Mouse (Mus musculus): ENCODE measurements around the gene Adgrg3.

The Adgrg3 gene

DNA sequence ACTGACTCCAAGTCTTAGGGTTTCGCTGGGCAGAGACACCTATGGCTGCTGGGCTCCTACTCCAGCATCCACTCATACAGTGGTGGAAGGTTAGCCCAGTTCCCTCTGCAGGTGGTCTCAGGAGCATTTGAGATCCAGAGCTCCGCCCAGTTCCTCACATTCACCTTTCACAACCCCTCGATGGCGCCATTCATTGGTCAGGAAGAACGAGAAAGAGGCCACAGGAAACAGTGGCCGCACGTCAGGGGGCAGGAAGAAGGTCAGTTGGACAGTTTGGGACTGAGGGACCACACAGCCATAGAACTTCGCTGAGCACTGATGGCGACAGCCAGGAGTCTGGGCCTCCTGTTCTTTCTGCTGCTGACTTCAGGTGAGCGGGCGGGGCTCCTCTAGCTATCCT lies at the start of gene Adgrg3:
Gene Adgrg3 (plus strand): TSS at position 242 of the 400 bp plus-strand sequence.
- DNase-seq (ENCODE audit: low spot score) = no peak

DNA sequence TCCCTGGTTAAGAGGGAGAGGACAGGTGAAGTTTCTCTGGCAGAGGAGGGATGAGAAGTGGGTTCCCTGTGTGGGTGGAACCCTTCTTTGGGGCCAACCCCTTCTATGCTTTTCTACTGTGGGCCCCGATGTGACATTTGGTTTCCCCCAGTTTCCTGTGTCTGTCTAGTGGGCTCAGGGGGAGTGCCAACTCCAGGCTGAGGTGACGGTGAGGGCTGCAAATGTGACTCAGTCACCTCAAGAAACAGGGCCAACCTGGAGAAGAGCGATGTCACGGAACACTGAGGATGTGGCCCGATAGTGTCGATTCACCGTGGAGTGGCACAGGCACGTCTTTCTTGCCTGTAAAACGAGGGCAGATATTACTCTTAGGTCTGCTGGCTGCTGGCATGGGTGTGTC lies 44.2 kb upstream of the Adgrg3 start:
- no peak for DNase-seq (ENCODE audit: low spot score)

DNA sequence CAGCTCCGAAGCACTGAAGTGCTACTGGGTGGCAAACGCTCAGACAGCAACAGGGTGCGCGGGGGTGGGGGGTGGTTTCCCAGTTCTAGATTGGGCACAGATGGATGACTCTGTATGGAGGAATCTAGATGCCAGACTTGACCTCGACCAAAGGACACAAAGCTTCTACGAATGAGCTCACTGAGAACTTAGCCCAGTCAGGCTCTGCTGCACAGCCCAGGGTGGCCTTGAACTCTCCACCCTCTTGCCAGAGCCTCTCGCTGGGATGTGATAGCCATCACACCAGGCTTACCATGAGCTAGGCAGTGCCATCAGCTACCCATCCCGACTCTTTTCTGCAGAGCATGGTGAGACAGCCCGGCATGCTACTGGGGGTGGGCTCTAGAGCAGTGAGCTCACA lies 43.7 kb upstream of the Adgrg3 start:
- DNase-seq (ENCODE audit: low spot score) = no peak

DNA sequence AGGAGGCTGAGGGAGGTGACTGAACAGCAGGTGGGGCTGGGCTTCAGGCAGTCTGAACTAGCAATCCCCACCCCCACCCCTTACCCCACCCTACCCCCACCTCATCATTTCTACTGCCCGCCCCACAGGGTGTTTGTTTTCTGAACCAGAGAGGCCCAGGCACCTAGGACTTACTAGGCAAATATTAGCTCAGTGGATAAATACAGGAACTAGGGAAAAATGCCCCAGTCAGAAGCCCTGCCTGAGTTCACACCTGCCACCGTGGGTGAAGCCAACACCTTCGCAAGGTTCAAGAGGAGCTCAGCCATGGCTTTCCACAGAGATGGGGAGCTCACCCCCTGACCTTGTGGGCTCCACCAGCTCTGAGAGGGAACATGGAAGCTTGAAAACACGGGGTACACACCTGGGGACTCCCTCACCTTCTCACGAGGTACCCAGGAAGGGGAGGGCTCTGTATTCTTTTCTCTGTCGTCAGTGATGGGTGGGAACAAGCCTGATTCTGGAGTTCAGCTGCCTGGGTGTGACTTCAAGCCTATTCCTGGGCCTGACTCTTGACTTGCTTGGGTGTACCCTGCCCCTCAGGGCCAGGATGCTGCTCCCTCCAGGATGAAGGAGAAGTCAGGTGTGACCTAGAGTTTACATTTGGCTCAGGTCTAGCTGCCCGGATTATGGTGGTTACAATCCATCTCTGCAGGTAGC lies 42.9 kb upstream of the Adgrg3 start, which contains the start of gene Adgrg1:
Gene Adgrg1 (plus strand): TSS at position 285 of the 699 bp plus-strand sequence.
- no peak for DNase-seq (ENCODE audit: low spot score)

DNA sequence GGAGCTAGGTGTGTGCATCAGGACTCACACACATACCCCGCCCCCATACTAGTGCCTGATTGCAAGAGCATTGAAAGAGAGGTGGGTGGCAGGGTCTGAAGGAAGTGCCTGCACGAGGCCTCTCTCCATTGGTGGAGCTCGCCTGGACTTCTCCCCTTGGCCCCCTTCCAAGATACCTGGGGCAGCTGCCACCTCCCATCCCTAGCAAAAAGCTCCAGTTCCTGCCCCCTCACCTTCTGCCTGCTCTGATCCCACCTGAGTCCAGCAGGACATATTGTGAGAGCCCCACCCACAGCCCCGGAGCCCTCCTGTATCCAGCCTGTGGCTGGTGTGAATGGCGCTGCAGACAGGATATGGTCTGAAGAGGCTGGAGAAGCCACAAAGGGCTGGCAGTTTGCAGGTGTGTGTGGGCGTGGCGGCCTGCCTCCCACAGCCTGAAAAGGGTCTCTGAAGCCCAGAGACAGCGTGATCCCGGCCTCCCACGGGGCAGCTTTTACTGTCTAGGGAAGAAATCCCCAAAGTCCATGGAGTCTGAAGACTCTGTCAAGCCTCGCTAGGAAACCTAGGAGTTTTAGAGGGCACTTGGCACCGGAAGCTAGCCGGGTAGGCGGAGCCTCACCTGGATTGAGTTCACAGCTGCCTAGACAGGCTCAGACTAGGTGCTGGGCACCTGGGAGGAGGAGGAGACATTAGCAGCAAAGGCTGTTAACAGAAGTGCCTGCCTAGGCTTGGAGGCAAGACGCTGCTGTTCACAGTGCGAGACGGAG lies 40.7 kb upstream of the Adgrg3 start:
- DNase-seq (ENCODE audit: low spot score) = peak; percentile 42

DNA sequence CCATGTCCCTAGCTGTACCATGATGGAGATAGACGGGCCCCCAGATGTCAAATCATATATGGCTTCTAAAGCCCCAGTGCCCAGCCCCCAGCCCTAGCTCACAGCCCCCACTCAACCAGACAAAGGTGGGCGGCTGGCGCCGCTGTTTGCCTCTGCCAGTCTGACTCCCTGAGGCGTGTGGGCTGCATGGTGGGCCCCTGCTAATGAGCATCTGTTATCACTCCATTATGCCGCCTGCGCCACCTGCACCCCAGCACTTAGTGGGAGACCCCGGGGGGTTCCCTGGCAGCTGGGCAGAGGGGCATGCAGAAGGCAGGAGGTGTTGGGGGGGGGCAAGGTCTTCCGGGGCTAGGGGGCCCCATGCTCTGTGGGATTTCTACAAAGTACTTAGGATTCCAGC lies 39.4 kb upstream of the Adgrg3 start:
- no peak for DNase-seq (ENCODE audit: low spot score)

DNA sequence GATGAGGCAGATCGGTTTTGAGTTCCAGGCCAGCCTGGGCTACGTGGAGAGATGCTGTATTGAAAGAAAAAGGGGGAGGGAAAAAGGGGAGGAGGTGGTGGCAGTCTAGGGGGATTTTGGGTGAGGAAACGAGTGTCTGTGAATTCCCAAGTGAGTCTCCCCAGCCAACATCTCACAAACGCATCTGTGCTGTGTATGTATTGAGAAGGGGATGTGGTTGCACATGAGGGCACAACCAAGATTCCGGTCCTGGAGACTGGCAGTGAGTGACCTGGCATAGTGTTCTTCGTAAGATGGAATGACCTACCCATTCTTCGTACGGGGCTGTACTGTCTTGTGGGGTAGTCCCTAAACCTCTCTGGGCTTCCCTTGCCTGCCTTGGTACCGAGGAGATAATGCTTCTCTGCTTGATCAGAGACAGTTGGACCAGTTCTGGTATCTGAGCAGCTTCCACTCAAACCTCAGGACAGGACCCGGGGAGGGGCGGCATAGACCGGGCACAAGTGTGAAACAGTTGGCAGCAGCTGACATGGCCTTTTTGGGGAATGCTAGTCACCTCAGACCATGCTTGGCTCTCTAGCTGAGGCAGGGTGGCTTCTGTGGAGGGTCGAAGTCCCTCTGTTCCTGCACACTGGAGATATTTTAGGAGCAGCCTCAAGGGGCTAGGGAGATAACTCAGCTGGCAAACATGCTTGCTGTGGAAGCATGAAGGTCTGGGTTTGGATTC lies 38.7 kb upstream of the Adgrg3 start:
- no peak for DNase-seq (ENCODE audit: low spot score)

DNA sequence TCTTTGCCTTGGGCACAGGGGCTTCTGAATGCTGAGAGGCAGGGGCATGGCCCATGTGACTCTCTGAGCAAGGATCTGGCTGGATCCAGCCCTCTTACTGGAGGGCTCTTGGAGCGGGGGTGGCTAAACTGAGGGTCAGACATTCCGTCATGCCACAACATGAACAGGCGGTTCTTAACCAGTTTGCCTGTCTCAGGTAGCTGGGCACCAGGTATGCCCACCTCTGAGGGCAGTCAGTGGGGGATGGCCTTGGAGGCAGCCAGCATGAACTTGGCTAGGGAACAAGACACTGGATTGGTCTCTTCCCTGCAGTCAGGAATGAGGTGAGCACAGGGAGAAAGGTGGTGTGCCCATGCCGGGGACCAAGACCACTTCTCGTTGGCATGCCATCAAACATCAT lies 37.3 kb upstream of the Adgrg3 start:
- DNase-seq (ENCODE audit: low spot score) = no peak

DNA sequence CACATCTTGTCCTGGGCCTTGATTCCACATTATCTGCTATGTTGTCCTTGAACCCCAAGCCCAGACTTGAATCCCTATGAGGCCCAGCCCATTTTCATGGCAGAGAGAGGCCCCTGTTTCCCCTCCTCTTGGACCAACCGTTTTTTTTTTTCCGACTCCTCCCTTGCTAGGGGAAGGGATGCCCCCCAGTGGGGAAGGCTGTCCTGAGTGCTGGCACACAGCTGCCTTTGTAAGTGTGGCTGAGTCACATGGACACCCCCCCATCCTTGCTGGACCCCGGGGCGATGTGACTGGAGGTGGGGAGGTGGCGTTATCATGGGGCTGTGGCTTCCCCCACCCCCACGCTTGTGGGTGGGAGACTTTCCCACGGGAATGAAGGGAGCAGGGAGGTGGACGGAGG lies 36.5 kb upstream of the Adgrg3 start:
- no peak for DNase-seq (ENCODE audit: low spot score)

DNA sequence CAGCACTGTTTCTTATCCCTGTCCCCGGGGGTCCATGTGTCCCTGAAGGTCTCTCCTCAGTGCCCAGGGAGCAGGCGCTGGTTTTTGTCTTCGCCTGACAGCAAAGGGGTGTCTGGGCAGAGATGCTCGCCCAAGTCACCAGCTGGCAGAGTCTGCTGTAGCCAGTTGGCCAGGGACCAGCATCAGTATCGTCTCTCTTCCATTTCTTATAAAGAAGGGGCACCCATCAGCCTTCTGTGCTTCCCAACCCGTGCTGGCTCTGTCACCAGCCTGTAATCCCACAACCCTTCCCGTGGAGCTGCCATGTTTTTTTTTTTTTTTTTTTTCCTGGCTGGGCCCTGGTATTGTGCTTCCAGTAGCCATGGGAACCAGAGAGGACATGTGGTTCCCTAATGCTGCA lies 35.6 kb upstream of the Adgrg3 start:
- DNase-seq (ENCODE audit: low spot score) = no peak

DNA sequence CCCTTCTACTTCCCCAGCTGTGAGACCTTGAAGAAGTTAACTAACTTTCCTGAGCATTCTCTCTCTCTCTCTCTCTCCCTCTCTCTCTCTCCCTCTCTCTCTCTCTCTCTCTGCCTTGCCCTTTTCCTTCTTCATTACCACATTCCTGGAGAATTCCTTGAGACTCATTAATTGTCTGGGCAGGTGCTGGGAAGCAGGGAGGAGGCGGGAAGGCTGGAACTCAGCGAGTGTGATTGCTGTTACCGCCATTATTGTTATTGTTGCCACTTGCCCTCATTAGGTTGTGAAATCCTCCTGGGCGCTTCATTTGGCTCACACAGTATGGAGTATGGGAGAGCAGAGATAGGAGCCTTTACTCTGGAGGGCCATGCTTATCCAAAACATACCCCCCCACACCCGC lies 34.3 kb upstream of the Adgrg3 start:
- DNase-seq (ENCODE audit: low spot score) = no peak

DNA sequence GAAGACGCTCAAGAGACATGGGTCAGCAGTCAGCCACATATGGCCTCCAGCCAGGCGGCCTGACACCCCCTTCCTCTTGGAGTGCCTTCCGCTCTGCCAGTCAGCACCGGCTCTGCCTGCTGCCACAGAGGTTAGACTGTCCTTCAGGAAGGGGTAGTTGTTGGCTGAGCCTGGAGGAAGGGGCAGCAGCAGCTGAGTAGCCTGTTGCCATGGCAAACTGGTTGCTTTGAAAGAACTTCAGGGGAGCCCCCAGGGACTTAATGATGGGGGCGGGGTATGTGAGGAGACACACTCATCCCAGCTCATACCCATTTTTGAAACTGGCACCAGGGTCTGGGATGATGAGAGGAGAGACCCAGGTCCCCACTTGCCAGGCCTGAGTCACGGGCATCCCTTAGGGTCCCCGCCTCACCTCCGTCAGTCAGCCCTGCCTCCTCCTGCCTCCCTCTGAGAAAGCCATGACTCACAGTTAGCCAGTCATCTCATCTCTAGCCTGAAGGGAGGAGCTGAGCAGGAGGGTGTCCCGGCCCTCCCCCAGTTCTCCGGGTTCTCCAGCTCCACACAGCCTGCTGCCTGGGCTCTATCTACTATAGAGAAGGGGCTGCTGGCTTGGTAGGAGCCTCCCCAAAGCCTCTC lies 33.5 kb upstream of the Adgrg3 start:
- peak; percentile 32 for DNase-seq (ENCODE audit: low spot score)

DNA sequence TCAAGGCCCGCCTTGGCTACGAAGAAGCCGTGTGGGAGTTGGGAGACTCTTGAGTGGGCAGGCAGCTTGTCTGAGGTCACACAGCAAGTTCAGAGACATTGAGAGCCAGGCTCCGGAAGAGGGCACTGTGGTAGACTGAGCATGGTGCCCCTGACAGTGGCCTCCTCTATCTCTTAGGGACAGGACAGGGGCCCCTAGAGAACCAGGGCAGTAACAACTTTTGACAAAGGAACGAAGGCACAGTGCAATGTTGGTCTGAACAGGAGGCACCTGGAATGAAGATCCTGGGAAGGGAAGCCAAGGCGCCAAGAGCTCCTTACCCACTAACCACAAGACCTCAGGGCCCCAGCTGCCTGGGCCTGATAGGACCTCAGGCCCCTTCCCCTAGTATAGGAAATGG lies 32.5 kb upstream of the Adgrg3 start:
- no peak for DNase-seq (ENCODE audit: low spot score)

DNA sequence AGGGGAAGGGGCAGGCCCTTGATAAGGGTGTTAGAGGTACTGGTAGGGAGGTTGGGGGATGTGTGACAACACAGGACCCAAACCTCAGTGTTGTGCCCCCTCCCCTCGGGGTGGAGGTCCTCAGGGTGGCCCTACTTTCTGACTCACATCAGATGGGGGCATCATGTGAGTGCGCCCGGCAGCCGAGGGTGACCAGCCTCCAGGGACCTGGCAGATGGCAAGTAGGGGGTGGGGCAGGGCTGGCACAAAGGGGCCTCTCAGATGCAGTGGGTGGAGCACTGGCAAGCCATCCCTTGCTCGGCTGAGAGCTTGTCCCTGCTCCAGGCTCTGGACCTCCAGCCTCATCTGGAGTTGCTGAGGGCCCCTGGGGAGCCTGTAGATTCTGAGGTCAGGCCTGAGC lies 30.8 kb upstream of the Adgrg3 start:
- DNase-seq (ENCODE audit: low spot score) = no peak

DNA sequence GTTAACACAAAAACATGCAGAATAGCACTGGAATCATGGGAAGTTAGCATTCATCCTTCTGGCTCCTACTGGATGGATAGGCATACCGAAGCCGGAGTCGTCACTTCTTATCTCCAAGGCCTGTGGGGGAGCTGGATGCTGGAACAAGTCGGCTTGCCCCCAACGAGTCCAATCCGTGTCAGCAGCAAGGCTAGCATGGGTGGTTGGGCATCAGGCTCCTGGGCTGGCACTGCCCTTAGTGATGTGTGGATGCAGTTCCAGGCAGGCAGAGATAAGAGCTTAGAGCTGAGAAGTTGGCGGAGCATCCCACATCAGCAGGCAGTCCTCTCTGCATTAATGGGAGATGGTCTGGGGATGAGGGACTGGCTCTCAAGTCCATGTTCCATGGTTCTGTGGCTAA lies 29.9 kb upstream of the Adgrg3 start:
- no peak for DNase-seq (ENCODE audit: low spot score)

DNA sequence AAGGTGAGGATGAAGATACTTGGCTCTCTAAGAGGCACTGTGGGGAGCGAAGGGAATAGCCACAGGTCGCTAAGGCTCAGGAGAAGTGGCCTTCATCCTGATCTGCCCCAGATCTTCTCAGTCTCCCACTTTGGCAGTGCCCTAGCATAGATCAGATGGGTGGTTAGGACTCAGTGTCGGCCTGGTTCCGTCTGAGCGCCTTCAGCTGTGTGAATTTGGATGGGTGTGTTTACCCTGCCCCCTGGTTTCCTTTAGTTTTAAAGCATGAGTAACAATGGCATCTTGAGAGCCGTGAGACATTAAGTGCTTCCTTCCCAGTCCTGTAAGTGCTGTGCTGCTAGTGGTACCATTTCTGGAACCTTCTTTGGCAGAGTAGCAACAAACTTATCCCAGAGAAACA lies 28.9 kb upstream of the Adgrg3 start:
- no peak for DNase-seq (ENCODE audit: low spot score)

DNA sequence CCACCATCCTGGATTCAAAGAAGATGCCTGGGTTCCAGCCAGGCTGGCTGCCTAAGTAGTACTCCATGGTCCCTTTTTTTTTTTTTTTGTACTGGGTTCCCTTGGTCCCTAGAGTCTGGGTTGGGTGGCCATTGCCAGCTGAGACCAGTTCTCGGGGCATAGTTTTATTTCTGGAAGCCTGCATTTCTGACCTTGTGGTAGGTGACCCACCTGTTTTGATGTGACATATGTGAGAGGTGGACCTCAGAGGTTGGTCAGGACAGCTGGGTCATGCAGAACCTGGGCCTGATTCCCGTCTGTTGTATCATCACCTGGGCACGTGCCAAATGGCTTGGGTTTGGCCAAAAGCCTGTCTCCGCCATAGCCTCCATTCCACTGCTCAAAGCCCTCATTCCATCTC lies 27.8 kb upstream of the Adgrg3 start:
- DNase-seq (ENCODE audit: low spot score) = no peak

DNA sequence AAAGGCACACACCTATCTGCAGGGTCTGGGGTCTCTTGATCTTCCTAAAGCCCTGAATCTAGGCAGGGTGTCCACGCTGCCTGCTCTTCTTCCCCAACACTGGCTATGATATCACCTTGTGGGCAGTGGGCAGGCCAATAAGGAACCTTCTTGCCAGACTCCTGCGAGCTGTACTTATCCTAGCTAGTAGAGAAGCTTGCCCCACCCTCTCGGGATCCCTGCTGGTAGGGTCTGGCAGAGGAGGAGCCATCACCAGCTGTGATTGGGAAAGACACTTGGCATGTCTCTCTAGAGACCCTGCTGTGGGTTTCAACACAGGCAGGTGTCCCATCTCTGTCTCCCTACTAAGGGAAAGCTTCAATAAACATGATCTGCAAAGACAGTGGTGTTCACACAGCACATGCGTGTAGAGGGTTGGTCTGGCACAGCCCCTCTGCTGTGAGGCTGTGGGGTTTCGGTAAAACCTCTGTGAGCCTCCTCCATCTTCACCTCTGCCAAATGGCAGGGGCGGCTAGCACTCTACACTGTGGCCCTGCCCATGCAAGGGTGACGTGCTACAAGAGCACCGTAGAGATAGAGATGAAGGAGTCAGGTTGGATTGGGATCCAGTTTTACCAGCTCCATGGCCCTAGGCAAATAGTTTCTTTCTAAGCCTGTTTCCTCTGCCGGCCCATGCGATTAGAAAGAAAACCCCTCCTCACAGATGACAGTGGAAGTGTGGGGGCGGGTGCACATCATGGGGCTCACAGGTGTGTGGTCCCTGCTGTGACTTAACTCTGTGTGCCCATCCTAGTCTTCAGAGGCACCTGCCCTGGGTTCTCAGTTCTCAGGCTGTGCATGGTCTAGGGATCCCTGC lies 26.7 kb upstream of the Adgrg3 start:
- no peak for DNase-seq (ENCODE audit: low spot score)

DNA sequence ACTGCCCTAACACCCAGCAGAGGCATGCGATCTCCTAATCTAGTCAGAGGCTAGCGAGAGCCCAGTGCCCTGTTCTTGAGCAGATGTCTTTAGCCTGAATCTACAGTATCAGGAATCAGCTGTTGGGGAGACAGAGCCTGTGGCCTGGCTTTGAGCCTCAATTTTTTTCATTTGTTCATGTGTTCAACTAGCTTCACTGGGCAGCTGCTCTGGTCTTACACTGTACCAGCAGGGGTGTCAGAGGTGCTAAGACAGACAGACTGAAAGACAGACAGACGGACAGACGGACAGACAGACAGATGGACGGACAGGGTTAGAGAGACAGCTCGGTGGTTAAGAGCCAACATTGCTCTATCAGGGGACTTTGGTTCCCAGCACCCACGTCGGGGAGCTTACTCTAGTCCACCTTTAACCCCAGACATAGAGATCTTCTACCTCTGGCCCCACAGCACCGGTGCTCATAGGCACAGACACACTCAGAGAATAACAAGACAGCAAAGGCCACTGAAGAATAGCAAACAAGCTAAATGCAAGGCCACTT lies 26.0 kb upstream of the Adgrg3 start:
- DNase-seq (ENCODE audit: low spot score) = no peak

DNA sequence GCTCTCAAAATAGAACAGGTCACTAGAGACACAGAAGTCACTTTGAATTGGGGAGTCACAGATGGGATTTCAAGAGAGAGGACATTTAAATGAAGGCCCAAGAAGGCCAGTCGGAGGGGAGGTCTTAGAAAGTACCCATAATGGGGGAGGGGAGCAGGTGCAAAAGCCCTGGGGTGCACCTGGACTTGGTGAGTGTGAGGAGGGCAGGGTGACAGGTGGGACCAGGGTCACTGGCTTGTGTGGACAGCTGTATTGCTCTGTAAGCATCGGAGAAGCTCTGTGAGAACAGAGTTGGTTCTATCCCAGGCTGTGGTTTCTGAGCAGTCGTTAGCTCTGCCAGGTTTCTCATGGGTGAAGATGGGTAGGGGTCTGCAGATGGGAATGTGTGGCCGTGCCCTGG lies 25.5 kb upstream of the Adgrg3 start:
- DNase-seq (ENCODE audit: low spot score) = no peak

DNA sequence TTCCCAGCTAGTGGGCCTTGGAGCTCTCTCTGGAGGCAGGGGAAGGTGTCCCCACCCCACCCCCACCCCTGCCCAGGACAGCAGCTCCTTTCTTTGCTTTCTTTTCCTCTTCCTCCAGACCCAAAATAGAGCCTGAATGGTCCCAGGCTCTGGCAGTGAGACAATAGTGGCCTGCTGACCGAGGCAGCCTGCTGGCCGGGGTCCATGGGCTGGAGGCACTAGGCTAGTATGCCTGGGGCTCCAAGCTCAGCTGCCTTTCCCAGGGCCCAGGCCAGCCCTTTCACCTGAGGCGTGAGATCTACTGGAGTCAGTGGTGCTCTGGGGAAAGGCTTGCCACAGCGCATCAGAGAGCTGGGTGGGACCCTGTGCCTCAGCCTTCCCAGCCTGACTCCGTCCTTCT lies 25.0 kb upstream of the Adgrg3 start:
- peak; percentile 23 for DNase-seq (ENCODE audit: low spot score)
